Mouse (Mus musculus) layer of hippocampus, adult 11-12 months (tissue): Measurements from ENCODE around the gene Canx.
"Not testable (repeated sequence)": the region's sequence is repeated elsewhere in the genome, so short reads cannot be mapped to it uniquely, and the experiment has no call there.

Experiments
- DNase-seq: peaks from one replicate; pipeline ENCODE4 v3.0.0; 2022; ENCODE audit warnings: low spot score

Canx gene

DNA sequence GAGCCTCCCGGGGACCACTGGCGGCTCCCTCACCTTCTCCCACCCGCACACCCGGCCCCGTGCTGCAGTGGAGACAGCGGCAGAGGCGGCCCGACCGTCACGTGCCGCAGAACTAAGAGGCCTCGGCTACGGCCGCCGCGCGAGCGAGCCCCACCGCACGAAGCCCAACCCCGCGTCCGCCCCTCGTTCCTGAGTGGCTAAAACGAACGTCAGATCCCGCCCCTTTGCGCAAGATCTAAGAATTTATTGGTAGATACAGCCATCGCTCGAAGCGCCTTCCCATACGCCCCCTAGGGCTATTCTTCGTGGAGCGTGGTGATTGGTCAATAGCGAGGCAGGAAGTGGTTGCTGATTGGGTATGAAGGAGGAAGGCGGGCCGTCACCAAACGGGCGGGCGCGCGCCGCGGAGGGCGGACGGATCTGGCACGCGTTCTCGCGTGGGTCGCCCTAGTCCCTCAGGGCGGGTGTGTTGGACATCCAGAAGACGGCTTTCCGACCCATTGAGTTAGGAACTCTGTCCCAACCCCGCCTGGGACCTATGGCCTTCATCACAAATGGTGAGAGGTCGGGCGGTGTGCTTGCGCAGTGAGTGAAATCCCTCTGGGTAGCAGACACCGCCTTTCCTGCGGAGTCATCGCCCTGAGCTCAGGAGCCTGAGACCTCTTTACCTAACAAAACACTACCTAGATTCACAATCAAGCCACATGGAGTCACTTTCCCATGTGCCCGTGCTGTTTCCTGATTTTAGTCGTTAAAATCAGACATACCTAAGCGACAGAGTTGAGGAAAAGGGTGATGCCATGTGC is at the start of gene Canx:
Gene Canx (minus strand): TSS at position 178 of the 806 bp plus-strand sequence.
- peak; percentile 99 for DNase-seq

DNA sequence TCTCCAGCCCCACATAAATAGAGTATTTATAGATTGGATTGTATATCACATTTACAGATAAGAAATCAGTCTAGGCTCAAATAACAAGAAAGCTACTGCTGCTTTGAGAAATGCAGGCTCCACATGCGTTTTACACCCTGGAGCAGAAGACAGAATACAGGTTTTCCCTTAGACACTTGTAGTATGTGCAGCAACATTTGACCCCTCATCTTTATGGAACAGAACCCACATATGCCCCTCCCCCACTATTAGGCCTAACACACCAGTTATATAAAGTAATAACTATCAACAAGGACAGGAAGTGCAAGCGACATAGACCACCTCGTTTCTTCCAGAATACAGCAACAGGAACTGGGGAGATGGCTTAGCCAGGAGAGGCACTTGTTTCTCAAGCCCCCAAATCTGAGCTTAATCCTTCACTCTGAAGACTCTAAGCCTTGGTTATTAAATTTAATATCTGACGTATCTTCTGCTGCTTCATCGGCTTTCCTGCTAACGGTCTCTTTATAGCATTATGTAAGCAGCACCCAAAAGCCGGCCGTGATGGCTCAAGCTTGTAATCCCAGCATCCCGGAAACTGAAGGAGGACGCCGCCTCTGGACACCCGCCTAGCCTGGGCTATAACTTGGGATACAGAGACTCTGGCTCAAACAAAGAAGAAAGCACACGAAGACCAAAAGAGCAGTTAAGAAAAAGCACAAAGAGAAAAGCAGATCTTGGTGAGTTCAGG is 49.0 kb upstream of the Canx start:
- DNase-seq, result no peak

DNA sequence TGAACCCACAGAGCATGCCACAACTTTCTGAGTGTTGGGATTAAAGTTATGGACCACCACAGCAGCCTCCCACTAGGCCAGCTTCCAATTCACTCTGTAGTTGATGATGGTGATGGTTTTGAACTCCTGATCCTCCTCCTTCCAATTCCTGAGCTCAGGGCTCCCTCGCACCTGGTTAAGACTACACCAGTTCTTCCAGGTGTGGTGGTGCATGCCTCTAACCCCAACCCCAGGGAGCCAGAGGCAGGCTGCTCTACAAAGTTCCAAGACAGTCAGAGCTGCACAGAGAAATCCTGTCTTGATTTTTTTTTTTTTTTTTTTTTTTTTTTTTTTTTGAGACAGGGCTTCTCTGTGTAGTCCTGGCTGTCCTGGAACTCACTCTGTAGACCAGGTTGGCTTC is 48.1 kb upstream of the Canx start:
- no peak for DNase-seq

DNA sequence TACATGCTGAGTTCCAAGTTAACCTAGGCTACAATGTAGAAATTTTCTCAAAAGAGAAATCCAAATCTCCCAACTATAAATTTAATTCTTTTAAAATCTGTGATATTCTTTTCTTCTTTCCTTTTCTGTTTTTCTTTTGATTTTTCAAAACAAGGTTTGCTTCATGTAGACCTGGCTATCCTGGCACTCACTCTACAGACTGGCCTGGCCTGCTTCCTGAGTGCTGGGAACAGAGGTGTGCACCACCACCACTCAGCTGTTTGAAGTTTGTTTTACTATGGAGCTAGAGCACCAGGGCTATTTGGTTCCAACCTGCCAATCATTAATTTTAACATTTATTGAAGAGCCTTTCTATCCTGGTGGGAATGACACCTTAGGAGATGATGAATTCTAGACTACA is 47.6 kb upstream of the Canx start:
- DNase-seq, result no peak

DNA sequence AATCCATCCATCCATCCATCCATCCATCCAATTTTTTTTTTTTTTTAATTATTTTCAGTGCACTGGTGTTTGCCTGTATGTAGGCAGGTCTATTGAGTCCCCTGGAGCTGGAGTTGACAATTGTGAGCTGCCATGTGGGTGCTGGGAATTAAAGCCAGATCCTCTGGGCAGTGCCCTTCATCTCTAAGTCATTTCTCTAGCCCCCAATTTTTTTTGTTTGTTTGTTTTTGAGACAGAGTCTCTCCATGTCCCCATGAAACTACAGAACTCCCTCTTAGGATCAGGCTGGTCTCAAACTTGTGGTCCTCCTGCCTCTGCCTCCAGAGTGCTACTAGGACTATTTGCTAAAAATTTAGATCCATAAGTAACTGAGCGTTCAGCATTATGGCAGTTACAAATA is 46.4 kb upstream of the Canx start:
- DNase-seq, result no peak

DNA sequence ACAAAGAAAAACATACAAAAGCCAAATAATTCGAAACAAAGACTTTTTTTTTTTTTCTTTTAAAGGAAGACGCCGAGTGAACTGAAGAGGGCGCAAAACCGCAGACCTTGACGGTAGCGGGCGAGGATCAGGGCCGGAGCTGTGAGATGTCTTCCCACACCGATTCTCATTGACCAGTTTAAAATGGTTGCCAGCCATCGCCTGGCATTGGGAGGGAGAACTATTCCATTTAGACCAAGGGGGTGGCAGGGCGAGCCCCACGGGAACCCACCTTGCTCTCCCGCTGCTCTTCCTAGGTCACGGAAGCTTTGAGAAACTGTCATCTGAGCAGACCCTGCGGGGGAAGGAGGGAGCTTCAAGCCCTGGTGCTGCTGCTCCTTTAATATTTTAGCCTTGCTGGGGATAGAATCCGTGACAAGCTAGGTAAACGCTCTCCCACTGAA is 45.9 kb upstream of the Canx start:
- DNase-seq, result peak; percentile 61

DNA sequence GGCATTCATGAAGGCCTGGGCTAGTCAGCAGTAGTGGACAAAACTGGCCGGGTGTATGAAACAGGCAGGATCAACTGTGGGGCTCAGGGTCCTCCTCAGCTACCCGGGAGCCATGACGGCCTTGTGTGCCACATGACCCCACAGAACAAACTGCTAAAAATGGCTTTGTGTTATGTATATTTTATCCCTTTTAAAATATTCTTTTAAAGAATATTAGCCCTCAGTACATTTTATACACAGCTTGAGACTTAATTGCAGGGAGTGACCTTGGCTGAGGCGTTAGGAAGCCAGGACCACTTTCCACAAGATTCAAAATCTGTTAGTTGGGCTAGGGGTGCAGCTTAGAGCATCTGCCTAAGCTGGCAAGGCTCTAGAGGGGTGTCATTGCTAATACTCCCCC is 45.5 kb upstream of the Canx start:
- peak; percentile 7 for DNase-seq

DNA sequence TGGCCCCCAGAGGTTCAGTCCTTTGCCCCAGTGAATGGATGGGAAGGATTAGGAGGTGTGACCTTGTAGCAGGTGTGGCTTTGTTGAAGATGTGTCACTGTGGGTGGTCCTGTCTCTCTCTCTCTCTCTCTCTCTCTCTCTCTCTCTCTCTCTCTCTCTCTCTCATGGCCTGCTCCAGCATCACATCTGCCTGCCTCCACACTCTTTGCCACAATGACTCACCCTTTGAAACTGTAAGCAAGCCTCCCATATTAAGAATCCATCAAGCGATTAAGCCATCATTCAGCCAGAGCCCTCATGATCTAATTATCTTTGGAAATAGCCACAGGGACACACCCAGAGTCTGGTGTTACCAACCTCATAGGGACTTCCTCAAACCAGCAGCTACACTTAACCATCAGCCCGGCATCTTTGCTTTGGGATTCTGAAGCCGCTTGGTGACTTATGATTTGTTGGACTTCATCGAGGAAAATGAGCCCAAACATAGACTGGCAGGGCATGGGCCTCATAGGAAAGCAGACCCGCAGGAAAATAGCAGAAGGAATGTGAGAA is 44.0 kb upstream of the Canx start:
- DNase-seq, result no peak

DNA sequence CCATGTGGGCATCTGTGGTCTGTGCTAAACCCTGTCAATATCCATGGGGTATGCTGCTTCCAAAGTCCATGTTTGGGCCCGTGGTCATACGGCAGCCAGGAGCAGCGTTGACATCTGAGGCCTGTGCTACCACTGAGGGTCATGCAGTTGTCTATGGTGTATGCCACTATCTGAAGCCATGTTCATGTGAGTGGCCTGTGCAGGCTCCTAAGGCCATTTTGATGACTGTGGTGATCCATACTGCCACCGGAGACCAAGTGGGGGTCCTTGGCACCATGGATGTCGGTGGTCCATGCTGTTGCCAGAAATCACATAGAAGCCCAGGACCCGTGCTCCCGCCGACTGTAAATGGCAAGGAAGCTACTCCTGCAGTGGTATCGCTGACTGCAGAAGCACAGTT is 42.1 kb upstream of the Canx start:
- no peak for DNase-seq

DNA sequence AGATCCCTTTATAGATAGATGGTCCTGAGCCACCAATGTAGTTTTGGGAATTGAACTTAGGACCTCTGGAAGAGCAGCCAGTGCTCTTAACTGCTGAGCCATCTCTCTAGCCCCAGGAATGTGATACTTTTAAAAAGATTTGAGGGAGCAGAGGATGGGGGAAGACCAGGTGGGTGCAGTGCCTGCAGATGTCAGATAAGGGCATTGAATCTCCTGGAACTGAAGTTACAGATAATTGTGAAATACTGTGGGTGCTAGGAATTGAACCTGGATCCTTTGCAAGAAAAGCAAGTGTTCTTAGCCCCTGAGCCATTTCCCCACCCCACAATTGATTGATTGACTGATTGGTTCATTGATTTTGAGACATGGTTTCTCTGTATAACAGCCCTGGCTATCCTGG is 39.8 kb upstream of the Canx start:
- no peak for DNase-seq

DNA sequence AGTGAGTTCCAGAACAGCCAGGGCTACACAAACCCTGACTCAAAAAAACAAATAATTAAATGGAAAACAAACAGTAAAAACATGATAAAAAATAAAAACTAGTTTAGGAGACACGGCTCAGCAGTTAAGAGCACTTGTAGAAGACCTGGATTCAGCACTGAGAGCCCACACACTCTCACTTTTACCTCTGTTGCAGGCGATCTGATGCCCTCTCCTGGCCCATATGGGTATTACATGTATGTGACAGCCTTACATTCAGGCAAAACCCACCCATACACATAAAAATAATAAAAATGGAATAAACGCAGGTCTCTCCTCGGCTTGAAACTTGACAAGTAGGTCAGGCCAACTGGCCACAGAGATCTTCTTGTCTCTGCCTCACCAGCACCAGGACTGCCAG is 39.1 kb upstream of the Canx start:
- peak; percentile 90 for DNase-seq

DNA sequence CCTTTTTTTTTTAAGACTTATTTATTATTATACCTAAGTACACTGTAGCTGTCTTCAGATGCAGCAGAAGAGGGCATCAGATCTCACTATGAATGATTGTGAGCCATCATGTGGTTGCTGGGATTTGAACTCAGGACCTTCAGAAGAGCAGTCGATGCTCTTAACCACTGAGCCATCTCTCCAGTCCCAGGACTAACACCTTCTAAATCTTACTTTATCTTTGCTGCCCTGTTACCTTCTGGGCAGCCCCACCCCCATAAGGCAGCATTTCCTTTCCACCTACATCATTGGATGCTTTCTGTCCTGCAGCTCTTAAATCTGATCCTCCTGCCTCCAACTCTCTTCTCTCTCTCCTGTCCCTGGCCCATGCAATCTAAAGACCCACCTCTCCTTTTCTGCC is 35.8 kb upstream of the Canx start:
- not testable (repeated sequence) for DNase-seq

DNA sequence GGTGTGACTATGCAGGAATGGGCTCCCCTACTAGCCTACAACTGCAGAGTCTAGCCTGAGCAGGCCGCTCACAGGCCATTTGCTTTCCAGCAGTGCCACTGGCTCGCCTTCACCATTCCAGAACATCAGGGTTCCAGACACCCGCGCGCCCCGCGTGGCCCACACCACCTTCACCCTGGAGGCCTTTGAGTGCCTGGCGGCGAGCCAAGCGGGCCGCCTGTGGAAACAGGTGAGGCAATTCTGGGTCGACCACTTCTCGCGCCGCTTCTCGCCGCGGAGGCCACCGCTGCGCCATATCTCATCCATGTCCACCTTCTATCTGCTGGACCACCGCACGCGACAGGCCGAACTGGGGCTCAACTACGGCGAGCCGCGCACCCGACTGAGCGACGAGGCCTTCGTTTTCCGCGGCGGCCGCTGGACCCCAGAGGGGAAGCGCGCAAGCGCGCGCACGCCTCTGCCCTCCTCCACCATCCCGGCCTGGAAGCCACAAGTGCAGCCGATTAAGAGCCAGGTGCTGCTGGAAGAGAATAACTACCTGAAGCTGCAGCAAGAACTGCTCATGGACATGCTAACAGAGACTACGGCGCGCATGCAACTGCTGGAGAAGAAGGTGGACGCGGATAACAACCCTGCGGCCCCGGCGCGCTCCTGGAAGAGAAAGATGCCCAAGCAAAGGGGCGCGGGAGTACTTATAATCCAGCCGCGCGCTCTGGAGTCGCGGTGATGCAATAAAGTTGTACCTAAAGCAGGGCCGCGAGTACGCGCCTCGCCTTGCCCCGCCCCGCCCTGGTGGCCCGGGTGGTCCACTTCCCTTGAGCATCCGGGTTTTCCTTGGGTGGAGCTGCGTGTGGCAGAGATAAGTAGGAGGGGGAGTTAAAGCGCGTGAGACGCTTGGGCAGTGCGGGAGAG is 33.7 kb upstream of the Canx start:
- peak; percentile 68 for DNase-seq

DNA sequence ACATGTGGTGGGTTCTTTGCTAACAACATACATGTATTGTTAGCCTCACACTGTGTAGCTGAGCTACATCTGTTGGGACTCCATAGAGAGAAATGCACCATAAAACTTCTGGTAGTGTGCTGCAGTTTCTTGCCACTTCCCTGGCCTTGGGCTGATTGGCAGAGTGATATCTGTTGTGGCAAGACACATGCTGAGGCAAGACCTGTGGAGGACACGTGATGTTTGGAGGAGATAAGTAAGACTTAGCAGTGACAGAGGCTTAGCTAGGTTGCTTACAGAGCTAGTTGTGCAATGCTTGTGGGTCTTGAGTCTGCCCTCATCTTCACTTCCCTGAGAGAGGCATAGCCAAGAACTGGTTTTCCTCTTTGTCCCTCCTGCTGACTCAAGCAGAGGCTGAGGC is 29.9 kb upstream of the Canx start:
- DNase-seq, result no peak

DNA sequence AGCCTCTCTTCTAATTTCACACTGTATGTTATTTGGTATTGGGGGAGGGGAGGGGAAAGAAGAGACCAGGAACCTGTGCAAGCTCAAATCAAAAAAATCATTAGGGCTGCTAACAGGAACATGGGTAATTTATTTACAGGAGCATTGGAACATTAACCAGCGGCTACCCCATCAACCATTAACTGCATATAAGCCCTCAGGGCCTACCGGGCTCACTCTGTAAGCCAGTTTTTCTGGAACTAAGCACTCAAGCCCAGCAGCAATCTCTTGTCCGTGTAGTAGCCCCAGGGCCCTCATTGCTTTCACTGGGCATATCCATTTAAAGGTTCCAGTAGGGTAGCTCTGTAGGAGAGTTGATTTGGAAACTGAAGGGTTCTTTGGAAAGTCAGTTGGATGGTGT is 29.4 kb upstream of the Canx start:
- no peak for DNase-seq

DNA sequence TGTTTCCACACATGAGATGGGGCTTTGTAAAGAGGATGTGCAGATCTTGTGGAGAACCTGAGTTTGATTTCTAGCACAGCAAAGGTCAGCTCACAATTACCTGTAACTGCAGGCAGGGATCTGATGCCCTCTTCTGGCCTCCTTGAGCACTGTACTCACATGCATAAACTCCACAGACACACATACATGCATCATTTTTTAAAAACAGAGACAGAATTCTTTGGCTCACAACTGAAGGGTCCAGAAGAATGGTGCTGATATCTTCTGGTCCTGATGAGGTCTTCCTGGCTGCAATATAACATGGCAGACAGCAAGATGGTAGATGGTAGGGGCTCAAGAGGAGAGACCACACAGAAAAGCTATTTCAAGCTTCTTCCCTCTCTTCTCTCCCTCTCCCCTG is 28.7 kb upstream of the Canx start, which contains the start of gene Cby3:
Gene Cby3 (plus strand): TSS at position 301 of the 400 bp plus-strand sequence.
- no peak for DNase-seq

DNA sequence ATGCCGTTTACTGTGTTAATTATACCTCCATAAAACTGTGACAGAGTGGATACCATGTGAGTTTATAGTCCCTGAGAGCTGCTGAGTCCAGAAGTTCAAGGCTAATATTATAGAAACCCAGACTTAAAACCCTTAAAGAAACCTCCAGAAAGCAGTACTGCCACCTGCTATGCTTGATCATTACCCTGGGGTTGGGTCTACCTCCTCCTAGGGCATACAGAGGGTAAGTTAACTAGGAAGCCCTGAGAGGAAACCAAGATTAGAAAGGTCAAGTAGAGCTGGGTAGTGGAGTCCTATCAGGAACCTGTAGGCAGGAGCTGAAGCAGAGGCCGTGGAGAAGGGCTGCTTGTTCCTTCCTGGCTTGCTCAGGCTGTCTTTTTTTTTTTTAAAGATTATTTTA is 26.7 kb upstream of the Canx start:
- no peak for DNase-seq

DNA sequence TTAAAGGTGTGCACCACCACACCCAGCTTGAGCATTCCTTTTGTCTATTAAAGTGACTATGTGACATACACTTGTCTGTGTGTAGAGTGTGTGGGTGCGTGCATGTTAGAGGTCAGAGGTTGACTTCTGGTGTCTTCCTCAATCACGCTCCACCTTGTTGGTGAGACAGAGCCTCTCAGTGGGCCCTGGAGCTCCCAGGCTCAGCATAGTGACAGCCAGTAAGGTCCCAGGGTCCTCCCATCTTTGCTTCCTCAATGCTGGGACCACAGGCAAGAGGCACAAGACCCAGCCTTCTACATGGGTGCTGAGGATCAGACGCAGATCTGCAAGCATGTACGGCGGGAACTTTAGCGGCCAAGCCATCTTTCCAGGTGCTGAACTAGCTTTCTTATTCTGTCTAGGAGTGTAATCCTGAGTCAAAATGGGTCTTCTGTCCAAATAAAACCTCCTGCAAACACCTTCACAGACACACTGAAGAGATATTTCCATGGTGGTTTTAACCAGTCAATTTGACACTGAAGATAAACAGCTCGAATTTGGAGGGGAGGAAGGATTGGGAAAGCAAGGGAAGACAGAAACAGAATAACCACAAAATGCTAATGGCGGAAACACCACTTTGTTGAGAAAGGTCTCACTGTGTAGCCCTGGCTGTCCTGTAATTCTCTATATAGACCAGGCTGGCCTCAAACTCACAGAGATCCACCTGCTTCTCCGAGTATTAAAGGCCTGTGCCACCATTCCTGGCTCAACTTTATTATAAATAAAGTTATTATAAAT is 21.0 kb upstream of the Canx start:
- no peak for DNase-seq

DNA sequence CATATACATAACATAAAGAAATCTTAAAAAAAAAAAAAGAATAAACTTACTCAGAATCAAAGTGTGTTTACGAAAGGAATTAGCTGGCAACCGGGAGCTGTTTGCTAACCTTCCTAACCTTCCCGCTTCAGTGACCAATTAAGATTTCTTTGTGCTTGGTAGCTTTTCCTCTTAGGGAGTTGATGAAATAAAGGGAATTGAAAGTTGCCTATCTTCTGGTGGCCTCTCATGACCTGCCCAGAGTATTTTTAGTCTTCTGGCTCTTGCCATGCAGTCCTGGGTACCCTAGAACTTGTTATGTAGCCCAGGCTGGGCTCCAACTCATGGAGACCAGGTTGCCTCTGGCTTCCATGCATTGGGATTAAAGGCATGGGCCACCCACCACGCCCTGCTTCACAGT is 20.0 kb upstream of the Canx start:
- DNase-seq, result no peak

DNA sequence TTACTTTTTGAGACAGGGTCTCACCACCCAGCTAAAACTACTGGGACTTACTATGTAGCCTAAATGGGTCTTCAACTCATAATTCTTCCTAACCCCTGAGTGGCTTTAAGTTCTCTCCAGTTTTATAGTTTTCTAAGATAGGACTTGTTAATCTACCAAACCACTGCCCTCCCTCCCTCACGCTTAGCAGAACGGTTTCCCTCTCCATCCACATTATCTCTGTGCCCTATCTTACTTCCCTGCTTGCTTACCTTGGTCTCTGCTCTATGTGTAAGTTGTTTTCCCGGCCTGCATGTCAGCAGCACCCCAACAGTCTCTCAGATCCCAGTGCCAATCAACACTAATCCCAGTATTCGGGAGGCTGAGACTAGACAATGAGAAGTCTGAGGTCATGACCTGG is 11.4 kb upstream of the Canx start:
- DNase-seq, result no peak

DNA sequence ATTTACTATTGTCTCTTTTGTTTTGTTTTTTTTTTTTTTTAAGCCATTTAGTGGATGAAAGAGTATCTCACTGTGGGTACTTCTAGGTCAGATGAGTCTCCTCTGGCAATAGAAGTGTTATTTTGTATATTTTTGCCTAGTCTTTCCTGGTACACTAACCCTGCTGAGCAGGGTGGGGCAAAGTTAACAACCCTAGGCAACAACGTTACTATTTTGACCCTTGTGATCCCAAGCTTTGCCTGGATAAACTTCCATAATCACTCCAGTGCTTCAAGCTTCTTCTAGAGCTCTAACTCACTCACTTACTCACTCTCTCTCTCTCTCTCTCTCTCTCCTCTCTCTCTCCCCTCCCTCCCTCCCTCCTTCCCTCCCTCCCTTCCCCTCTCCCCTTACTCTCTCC is 10.7 kb upstream of the Canx start:
- DNase-seq, result no peak
